Mouse (Mus musculus) liver (tissue): ENCODE data around the gene Kcnt2.

ENCODE experiments used
- DNase-seq: peaks from one replicate; pipeline ENCODE4 v3.0.0-alpha.2; 2020; ENCODE audit warnings: mixed read lengths

Gene Kcnt2

GRCm38 (mm10) chr1:140245876-140246597 lies at the start of gene Kcnt2:
TSS of gene Kcnt2 (plus strand) at chr1:140246158.
- peak; percentile 5 for DNase-seq

GRCm38 (mm10) chr1:140205329-140205728 lies 40.6 kb upstream of the Kcnt2 start:
- DNase-seq = no peak

GRCm38 (mm10) chr1:140225221-140225620 lies 20.7 kb upstream of the Kcnt2 start:
- no peak for DNase-seq

GRCm38 (mm10) chr1:140226673-140227072 lies 19.3 kb upstream of the Kcnt2 start:
- no peak for DNase-seq

GRCm38 (mm10) chr1:140245465-140245864 lies 493 bp upstream of the Kcnt2 start:
- DNase-seq = peak; percentile 57

GRCm38 (mm10) chr1:140264696-140265095 lies 18.7 kb downstream of the Kcnt2 start:
- no peak for DNase-seq

- no peak for DNase-seq
These were observed 20.1 kb downstream of the Kcnt2 start for GRCm38 (mm10) chr1:140266047-140266446.

GRCm38 (mm10) chr1:140266643-140267286 lies 20.8 kb downstream of the Kcnt2 start:
- DNase-seq = no peak

GRCm38 (mm10) chr1:140267288-140267687 lies 21.3 kb downstream of the Kcnt2 start:
- no peak for DNase-seq

- no peak for DNase-seq
These were observed 27.7 kb downstream of the Kcnt2 start for GRCm38 (mm10) chr1:140273624-140274023.

GRCm38 (mm10) chr1:140275813-140276212 lies 29.9 kb downstream of the Kcnt2 start:
- no peak for DNase-seq

GRCm38 (mm10) chr1:140293140-140293539 lies 47.2 kb downstream of the Kcnt2 start:
- no peak for DNase-seq

- DNase-seq = no peak
These were observed 49.5 kb downstream of the Kcnt2 start for GRCm38 (mm10) chr1:140295482-140295881.

GRCm38 (mm10) chr1:140304244-140304643 lies 58.3 kb downstream of the Kcnt2 start:
- no peak for DNase-seq

GRCm38 (mm10) chr1:140305344-140305743 lies 59.4 kb downstream of the Kcnt2 start:
- DNase-seq = no peak

GRCm38 (mm10) chr1:140306339-140306738 lies 60.4 kb downstream of the Kcnt2 start:
- DNase-seq = no peak

- DNase-seq = no peak
These were observed 64.8 kb downstream of the Kcnt2 start for GRCm38 (mm10) chr1:140310739-140311138.

GRCm38 (mm10) chr1:140325088-140325487 lies 79.1 kb downstream of the Kcnt2 start:
- no peak for DNase-seq

- DNase-seq = no peak
These were observed 80.8 kb downstream of the Kcnt2 start for GRCm38 (mm10) chr1:140326709-140327108.

- no peak for DNase-seq
These were observed 87.7 kb downstream of the Kcnt2 start for GRCm38 (mm10) chr1:140333702-140334101.

- no peak for DNase-seq
These were observed 92.5 kb downstream of the Kcnt2 start for GRCm38 (mm10) chr1:140338417-140338816.

- DNase-seq = no peak
These were observed 93.4 kb downstream of the Kcnt2 start for GRCm38 (mm10) chr1:140339368-140339767.

GRCm38 (mm10) chr1:140364787-140365186 lies 118.8 kb downstream of the Kcnt2 start:
- no peak for DNase-seq

GRCm38 (mm10) chr1:140373532-140373931 lies 127.6 kb downstream of the Kcnt2 start:
- DNase-seq = no peak

GRCm38 (mm10) chr1:140378791-140379190 lies 132.8 kb downstream of the Kcnt2 start:
- DNase-seq = no peak
